Mouse (Mus musculus): ENCODE measurements around the gene Pigq.
A peak's percentile ranks its signal among the peaks of the same experiment; 100 is the strongest.

The Pigq gene

DNA sequence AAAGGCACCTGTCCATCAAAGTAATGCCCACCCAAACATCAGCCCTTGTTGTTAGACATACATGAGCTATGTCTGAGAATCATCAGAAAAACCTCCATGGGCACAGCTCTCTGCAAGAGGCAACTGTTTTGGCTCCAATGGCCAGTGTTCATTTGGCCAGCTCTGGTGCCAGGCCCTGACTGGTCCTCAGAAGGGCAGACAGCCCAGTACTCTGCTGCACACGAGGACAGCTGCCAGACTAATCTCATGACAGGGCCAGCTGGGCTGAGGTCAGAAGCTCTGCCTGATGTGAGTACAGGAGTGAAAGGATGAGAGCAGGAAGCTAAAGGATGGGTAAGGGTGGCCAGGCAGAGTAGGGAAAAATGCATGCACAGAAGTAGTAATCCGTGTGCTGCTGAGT, 19.4 kb downstream of the Pigq start:
- DNase-seq (ENCODE audit: low read depth, low spot score), result no peak

- no peak for DNase-seq (ENCODE audit: low read depth, low spot score)
Observed at GRCm38 (mm10) chr17:25922120-25922519, 22.6 kb downstream of the Pigq start.

- peak; percentile 100 for DNase-seq (ENCODE audit: low read depth, low spot score)
Observed at GRCm38 (mm10) chr17:25919786-25920642, 24.7 kb downstream of the Pigq start.

DNA sequence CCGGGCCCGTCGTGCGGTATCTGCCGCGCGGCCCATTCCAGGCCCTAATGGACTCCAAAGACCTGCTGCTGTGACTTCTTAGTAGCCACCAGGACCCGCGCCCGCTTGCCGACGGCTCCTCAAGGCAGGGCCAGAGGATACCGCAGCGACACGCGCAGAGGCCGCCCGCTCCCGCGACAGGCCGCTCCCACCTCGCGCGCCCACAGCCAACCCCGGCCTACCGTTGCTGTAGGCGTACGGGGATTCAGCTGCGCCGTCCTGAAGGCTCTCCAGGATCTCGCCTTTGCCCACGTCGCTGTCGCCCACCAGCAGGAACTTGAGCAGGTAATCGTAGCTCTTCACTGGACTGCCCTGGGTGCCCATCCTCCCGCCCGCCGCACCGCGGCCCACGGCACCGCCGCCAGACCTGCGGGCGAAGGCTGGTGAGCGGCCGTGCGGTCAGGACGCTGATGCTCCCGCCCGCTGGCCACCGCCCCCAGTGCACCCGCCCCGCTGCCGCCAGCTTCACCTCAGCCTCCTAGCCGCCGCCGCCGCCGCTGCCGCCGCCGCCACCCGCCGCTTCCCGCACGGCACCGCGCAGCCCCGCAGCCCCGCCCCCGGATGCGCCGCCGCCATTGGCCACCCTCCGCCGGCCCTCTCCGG, 25.5 kb downstream of the Pigq start, which contains the start of gene Rab40c:
Gene Rab40c (minus strand): TSS at position 584 of the 642 bp plus-strand sequence.
- peak; percentile 55 for DNase-seq (ENCODE audit: low read depth, low spot score)

DNA sequence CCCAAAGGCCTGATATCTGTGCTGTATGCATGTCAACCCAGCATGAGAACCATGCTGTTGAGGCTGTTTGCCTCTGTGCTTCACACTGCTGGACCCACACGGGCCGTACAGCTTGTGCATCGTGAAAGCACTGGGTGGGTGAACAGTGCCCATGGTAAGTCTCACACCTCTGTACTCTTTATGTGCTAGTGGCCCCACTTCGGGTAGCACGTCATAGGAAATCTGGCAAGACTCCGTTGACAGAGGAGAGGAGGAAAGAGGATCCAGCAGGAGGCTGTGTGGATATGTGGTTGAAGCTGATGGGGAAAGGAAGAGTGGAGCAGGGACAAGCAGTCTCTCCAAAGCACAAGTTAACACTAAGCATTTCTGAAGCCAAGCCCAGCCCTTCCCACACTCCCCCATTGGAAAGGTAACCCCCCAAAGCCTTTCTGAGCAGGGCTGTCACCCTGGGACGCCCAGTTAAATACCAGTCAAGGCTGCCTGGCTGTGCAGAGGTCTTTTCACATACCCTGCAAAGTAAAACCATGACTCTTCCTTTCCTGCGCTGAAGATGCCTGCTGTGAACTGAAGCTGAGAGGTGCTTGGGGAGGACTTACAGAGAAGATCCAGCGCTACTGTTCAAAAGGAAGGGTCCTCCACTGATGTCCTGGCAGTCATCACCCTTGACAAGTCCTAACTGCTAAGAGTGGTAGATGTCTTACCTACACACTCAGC, 26.5 kb downstream of the Pigq start:
- DNase-seq (ENCODE audit: low read depth, low spot score), result no peak

DNA sequence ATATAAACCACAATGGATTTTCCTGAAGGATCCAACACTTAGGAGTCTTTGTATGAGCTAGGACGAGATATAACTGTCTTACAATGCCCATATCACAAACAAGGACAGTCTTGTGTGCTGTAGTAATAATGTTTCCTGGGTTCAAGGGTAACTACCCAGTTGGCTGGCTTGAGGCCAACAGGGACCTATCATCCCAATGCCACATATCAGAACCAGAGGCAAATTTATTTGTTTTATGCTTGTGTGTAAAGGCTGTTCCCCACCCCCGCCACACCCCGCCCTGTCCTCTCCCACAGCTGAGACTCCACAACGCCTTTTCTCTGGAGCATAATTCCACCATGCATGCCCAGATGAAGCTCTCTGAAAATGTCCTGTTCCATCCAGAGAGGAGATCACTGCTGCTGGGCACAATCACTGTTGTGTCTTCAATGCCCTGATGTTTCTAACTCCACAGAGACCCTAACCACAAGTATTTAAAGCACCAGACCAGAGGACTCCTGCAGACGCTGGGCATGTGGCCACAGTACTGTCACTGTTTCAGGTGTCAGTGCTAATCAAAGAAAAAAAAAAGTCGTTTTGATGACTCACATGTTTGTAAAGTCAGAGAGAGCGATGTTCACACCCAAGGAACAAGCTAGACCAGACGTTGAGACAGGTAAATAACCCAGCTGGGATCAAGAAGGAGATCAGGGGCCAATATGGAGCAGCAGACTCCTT, 27.6 kb downstream of the Pigq start:
- no peak for DNase-seq (ENCODE audit: low read depth, low spot score)

DNA sequence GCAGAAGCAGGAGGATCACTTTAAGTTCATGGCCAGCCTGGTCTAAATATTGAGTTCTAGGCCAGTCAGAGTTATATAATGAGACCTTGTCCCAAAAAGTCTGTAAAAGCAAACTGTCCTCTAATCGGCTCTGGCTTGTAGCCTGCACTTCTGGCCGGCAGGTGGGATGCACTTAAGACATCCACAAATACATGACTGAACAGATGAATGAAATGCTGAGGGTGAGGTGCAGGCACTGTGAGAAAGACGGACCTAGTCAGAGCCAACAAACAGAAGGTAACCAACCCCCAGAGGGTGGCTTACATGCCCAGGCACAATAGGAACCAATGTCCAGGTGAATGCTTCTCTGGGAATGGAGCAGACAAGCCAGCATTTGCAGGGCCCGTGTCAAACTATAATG, 30.4 kb downstream of the Pigq start:
- no peak for DNase-seq (ENCODE audit: low read depth, low spot score)

DNA sequence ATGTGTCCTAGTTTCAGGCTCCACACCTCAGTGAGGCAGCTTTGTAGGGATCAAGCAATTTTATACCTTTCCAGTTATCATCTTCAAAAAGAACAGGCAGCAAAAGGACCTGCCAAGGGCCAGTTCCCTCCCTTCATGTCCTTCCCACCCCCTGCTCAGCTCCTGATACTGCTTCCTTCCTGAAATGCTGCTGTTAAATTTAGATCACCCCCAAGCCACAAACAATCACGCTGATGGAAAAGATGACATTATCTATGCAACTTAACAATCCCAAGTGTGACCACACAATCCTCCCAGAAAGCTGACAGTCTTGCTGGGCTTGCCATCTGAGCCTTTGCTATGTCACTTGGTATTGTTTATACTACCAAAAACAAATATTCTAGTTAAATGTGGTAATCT, 30.9 kb downstream of the Pigq start:
- DNase-seq (ENCODE audit: low read depth, low spot score), result no peak

- no peak for DNase-seq (ENCODE audit: low read depth, low spot score)
Observed at GRCm38 (mm10) chr17:25913186-25913876, 31.4 kb downstream of the Pigq start.

- no peak for DNase-seq (ENCODE audit: low read depth, low spot score)
Observed at GRCm38 (mm10) chr17:25911816-25912215, 32.9 kb downstream of the Pigq start.

GRCm38 (mm10) chr17:25907640-25908039, 37.1 kb downstream of the Pigq start:
- no peak for DNase-seq (ENCODE audit: low read depth, low spot score)

DNA sequence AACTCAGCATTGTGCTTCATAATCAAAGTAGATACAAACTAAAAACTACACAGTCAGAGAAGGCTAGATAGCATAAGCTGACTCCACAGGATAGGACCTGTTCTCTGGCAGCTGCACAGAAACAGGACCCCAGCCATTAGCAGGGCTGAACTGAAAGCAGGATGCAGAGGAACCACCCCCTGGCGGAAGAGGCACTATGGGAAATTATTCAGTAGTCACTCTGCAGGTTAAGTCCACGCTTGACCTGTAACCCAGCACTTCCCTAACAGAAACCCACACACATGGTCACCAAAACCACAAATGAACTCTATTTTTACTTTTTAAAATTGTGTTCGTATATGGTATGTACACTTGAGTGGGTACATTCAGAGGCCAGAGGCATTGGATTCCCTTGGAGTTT, 41.7 kb downstream of the Pigq start:
- DNase-seq (ENCODE audit: low read depth, low spot score), result peak; percentile 34

DNA sequence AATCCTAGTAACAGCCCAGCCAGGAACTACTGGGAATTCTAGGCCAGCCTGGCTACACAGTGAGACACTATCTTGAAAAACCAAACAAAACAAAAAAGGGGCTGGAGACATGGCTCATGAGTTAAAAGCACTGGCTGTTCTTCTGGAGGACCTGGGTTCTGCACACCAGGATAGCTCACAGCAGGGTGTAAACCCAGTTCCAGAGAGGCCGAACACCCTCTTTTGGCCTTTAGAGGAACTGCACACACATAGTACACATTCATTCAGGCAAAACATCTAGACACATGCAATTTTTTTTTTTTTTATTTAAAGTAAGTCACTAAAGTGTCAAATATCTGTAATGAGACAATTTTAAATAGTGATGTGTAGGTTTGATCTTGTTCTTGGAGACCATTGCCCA, 44.5 kb downstream of the Pigq start:
- DNase-seq (ENCODE audit: low read depth, low spot score), result no peak

- no peak for DNase-seq (ENCODE audit: low read depth, low spot score)
Observed at GRCm38 (mm10) chr17:25895891-25896290, 48.8 kb downstream of the Pigq start.

- DNase-seq (ENCODE audit: low read depth, low spot score), result peak; percentile 32
Observed at GRCm38 (mm10) chr17:25895415-25895814, 49.3 kb downstream of the Pigq start.

DNA sequence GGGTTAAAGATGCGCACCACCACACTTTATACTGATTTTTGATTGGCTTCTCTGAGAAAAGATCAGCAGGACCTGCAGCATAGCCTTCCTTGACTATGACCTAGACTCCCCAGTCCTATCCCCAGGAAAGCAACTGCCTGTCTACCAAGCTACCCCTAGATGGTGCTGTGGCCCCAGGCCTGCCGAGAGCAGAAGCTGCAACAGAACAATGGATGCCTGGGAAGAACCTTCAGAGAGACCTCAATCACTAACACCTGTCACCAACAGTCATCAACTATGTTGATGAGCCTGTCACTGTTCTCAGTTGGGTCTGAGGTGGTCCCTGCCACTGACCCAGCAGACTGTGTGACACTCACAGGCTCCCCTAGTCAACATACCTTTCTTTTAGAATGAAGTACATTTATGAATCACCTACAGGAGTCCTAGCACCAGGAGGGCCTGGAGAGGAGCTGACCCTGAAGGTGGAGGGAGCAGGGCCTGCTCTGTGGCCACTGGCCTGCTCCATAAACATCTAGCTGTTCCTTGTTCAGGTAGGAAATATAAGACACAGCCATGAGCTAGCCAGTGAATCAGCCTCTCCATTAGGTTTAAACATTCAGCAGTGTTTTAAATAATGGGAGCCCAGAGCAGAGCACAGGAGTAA, 50.6 kb downstream of the Pigq start:
- DNase-seq (ENCODE audit: low read depth, low spot score), result peak; percentile 76

GRCm38 (mm10) chr17:25888837-25889236, 55.9 kb downstream of the Pigq start:
- DNase-seq (ENCODE audit: low read depth, low spot score), result no peak

- DNase-seq (ENCODE audit: low read depth, low spot score), result no peak
Observed at GRCm38 (mm10) chr17:25887467-25887866, 57.3 kb downstream of the Pigq start.

DNA sequence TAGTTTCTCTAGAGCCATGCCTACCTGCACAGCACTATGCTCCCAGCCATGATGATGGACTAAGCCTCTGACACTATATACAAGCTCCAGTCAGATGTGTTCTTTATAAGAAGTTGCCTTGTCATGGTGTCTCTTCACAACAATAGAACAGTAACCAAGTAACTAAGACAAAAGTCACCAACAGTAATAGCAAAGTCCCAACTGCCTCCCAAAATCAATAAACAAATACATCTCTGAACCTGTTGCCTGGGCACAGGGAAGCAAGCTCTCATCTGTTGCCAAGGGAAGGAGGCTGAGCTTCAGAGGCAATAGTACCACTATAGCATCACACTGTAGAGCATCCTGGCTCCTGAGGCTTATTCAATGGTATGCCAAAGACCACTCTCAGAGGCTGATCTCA, 57.9 kb downstream of the Pigq start:
- no peak for DNase-seq (ENCODE audit: low read depth, low spot score)

DNA sequence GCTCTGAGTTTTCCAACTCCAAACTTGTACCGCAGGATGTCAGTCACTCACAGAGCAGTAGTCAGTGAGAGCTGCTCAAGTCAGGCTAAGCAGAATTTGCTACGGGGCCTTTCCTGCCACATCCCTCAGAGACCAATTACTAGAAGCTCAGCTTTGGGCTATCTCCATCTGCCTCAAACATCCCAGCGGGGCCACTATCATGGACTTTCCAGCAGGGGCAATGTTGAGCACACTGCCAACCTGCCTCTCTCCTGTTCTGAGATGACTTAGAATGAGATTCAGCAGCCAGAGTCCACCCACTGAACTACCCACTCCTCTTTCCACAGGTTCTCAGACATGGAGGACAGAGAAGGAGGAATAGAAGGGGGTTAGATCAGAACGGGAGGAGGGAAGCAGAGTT, 59.1 kb downstream of the Pigq start:
- DNase-seq (ENCODE audit: low read depth, low spot score), result peak; percentile 39

DNA sequence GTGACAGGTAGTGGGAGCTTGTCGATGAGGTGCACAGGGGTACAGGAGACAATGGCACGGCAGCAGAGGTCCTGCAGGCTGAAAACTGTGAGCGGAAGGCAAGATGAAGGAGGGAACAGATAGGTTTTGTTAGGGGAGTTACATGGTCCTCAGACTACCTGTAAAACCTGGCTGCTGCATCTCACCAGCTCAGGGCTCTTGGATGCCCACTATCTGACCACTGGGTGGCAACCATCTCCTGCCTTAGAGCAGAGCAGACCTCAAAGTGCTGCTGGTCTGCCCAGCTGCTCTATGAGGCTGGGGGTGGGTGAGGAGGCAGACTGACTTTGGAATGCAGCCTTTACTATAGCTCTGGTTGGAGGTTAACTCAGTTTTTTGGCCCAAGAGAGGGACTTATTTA, 60.9 kb downstream of the Pigq start:
- no peak for DNase-seq (ENCODE audit: low read depth, low spot score)
